Mouse (Mus musculus) myocyte (in vitro differentiated cells): Measurements from ENCODE around the gene Macrod1.

Experiments
- MYOG ChIP-seq, 3 experiments: IDR thresholded peaks; one replicate each; pipeline ENCODE4 v1.6.1; 2011; ENCODE audit warnings: control low read depth in 2 of 3, low read depth in 2 of 3, mild to moderate bottlenecking in 2 of 3; ENCODE audit not compliant: insufficient read length in 2 of 3, control insufficient read depth in 1 of 3, insufficient read depth in 1 of 3
- POLR2A ChIP-seq: IDR thresholded peaks from one replicate; pipeline ENCODE4 v1.6.1; 2011; ENCODE audit warnings: low read depth, mild to moderate bottlenecking, control low read depth, moderate library complexity; ENCODE audit not compliant: insufficient read length

DNA sequence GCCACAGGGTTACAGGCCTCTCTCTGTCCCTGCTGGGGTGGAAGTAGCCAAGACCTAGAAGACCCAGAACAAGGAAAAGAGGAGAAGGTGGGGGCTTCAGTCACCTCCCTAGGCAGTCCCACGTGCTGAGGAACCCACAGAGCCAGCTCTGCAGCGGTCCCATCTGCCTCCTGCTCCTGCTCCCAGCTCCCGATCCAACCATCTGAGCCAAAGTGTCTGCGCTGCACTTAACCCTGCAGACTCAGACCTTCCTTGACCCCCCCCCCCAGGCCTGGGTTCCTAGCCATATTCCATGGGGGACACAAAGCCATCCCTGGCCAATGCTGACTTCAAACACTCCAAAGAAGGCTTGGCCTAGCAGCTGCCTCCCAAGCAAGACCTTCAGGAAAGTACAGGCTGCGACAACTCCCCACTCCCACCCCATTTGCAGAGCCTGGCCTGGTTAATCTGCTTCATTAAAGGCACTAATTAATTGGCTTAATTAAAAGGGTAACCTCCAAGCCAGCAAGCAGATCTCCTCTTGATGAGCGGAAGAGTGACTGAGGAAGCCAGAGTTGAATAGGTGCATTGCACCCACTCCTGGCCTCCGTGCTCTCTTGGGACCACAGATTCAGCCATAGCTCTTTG is 94.8 kb downstream of the Macrod1 start:
- TF ChIP-seq POLR2A (no peak), MYOG (IDR thresholded peaks at IDR 0.05; ENCODE audit: control insufficient read depth in 1 of 3, insufficient read depth in 1 of 3, insufficient read length in 2 of 3, low read depth in 2 of 3) (no peak)
